Mouse (Mus musculus) heart, embryonic 11.5 days (tissue): ENCODE measurements around the gene Dpp8. TPM values are rescaled to one million over a fixed set of nuclear protein-coding genes. Genes with fewer than 3 reads are reported as not detected.
A peak's percentile ranks its signal among the peaks of the same experiment; 100 is the strongest.

ENCODE experiments used
- ATAC-seq: fragments of 200-750 bp; cut with Nextera tagmentation; replicated peaks from 2 replicates; pipeline ENCODE4 v1.8.0; 2017; ENCODE audit warnings: moderate library complexity; ENCODE audit not compliant: insufficient number of reproducible peaks, low FRiP score, low TSS enrichment
- H3K27ac ChIP-seq: fragments of 300-500 bp; sonication (generic); 2 replicates; pipeline ENCODE4 v1.5.1; 2014; ENCODE audit warnings: mild to moderate bottlenecking, low read depth, low read length
- H3K27me3 ChIP-seq: fragments of 300-500 bp; sonication (generic); 2 replicates; pipeline ENCODE4 v1.6.1; 2014; ENCODE audit warnings: mild to moderate bottlenecking, low read length, mixed read lengths; ENCODE audit not compliant: control insufficient read depth, insufficient read depth
- H3K36me3 ChIP-seq: fragments of 300-500 bp; sonication (generic); 2 replicates; pipeline ENCODE4 v1.6.1; 2014; ENCODE audit warnings: mild to moderate bottlenecking, low read length, moderate library complexity, mixed read lengths; ENCODE audit not compliant: control insufficient read depth, insufficient read depth
- H3K4me1 ChIP-seq: fragments of 300-500 bp; sonication (generic); 2 replicates; pipeline ENCODE4 v1.6.1; 2014; ENCODE audit warnings: low read length; ENCODE audit not compliant: control insufficient read depth, insufficient read depth
- H3K4me2 ChIP-seq: fragments of 300-500 bp; sonication (generic); 2 replicates; pipeline ENCODE4 v1.6.1; 2014; ENCODE audit warnings: mild to moderate bottlenecking, moderate library complexity
- H3K4me3 ChIP-seq: fragments of 300-500 bp; sonication (generic); 2 replicates; pipeline ENCODE4 v1.5.1; 2014; ENCODE audit warnings: low read depth, low read length
- H3K9ac ChIP-seq: fragments of 300-500 bp; sonication (generic); 2 replicates; pipeline ENCODE4 v1.6.1; 2014; ENCODE audit warnings: mild to moderate bottlenecking, low read depth, low read length, moderate library complexity
- H3K9me3 ChIP-seq: fragments of 300-500 bp; sonication (generic); replicated peaks from 2 replicates; pipeline ENCODE4 v1.6.1; 2016; ENCODE audit warnings: low read length; ENCODE audit not compliant: control insufficient read depth
- WGBS: fragments of 180-500 bp; shearing (Covaris S2); extraction: QIAGEN DNeasy Blood & Tissue Kit; methylation state at CpG from one replicate; pipeline ENCODE4 v1.1.7; 2014; ENCODE audit not compliant: insufficient replicate concordance; 5-methylcytosine and 5-hydroxymethylcytosine counted together
- polyA plus RNA-seq: library from polyadenylated mRNA; unstranded; fragments of >200 nt; fragmentation: Nextera tagmentation; extraction: Ambion mirVana; gene quantifications from 2 replicates; pipeline ENCODE4 v1.2.1, GENCODE M21; 2014

Gene Dpp8
- polyA plus RNA-seq, 1 experiment from 2014 or later: 23.7 TPM

GRCm38 (mm10) chr9:65120935-65121334, 88.7 kb downstream of the Dpp8 start:
- Histone ChIP-seq H3K9ac (no peak overlapping the region), H3K4me1 (peaks cover 8% of the 10 kb centered on the region), H3K4me3 (no peak overlapping the region), H3K27me3 (peaks cover 32% of the 10 kb centered on the region), H3K36me3 (no peaks in the 10 kb centered on the region), H3K4me2 (no peak overlapping the region), H3K27ac (no peak overlapping the region), H3K9me3 (no peaks in the 10 kb centered on the region)
- 3% methylated on average over 3 of the region's 3 CpGs for WGBS
- ATAC-seq: no peak

GRCm38 (mm10) chr9:65122545-65122944, 90.3 kb downstream of the Dpp8 start:
- peaks cover 5% of the 10 kb centered on the region; the same call in 1 of the 2 replicates for H3K4me1 ChIP-seq
- no peak overlapping the region for H3K9ac ChIP-seq
- peak overlapping the region; percentile 33 for H3K4me2 ChIP-seq
- H3K36me3 ChIP-seq: no peaks in the 10 kb centered on the region
- H3K27me3 ChIP-seq: peaks cover 32% of the 10 kb centered on the region
- H3K27ac ChIP-seq: no peak overlapping the region
- WGBS: 6% methylated on average over 18 of the region's 18 CpGs
- ATAC-seq: no peak
- H3K4me3 ChIP-seq: 0 out of 2 replicates have a peak overlapping the region, but pooled peaks have one; percentile 0
- no peaks in the 10 kb centered on the region for H3K9me3 ChIP-seq

- peaks cover 32% of the 10 kb centered on the region for H3K27me3 ChIP-seq
- no peaks in the 10 kb centered on the region for H3K9me3 ChIP-seq
- 1% methylated on average over 48 of the region's 48 CpGs for WGBS
- H3K4me3 ChIP-seq: peak overlapping the region; percentile 45
- H3K36me3 ChIP-seq: no peaks in the 10 kb centered on the region
- peaks cover 12% of the 10 kb centered on the region; the same call in 1 of the 2 replicates for H3K4me1 ChIP-seq
- no peak overlapping the region for H3K27ac ChIP-seq
- peak; percentile 24; the same call in 1 of the 2 replicates for ATAC-seq
- peak overlapping the region; percentile 91 for H3K4me2 ChIP-seq
- peak overlapping the region; percentile 61 for H3K9ac ChIP-seq
These were observed 91.4 kb downstream of the Dpp8 start for GRCm38 (mm10) chr9:65123552-65124168.

GRCm38 (mm10) chr9:65128123-65128815, 96.1 kb downstream of the Dpp8 start:
- no peak overlapping the region for H3K27ac ChIP-seq
- peaks cover 17% of the 10 kb centered on the region for H3K27me3 ChIP-seq
- ATAC-seq: no peak
- H3K4me2 ChIP-seq: peak overlapping the region; percentile 63
- H3K9ac ChIP-seq: peak overlapping the region; percentile 39; the same call in 1 of the 2 replicates
- H3K4me3 ChIP-seq: peak overlapping the region; percentile 32
- no peaks in the 10 kb centered on the region for H3K9me3 ChIP-seq
- whole genome bisulfite sequencing: 6% methylated on average over 25 of the region's 25 CpGs
- peaks cover 13% of the 10 kb centered on the region; the same call in 1 of the 2 replicates for H3K4me1 ChIP-seq
- no peaks in the 10 kb centered on the region for H3K36me3 ChIP-seq

GRCm38 (mm10) chr9:65131717-65132116, 99.5 kb downstream of the Dpp8 start:
- H3K27ac ChIP-seq: no peak overlapping the region
- H3K27me3 ChIP-seq: peaks cover 7% of the 10 kb centered on the region; the same call in 1 of the 2 replicates
- H3K4me2 ChIP-seq: no peak overlapping the region
- no peaks in the 10 kb centered on the region for H3K9me3 ChIP-seq
- no peak overlapping the region for H3K4me3 ChIP-seq
- no peak for ATAC-seq
- peaks cover 8% of the 10 kb centered on the region; the same call in 1 of the 2 replicates for H3K4me1 ChIP-seq
- no peaks in the 10 kb centered on the region for H3K36me3 ChIP-seq
- no peak overlapping the region for H3K9ac ChIP-seq
- 72% methylated on average over 5 of the region's 5 CpGs for WGBS

Other genes with a start within 250 kb of the Dpp8 start
- 7.1 and 8.4 TPM in 2 replicates for gene Dennd4a, start 221.1 kb upstream of the Dpp8 start, polyA plus RNA-seq
- gene Slc24a1, start 80.8 kb upstream of the Dpp8 start, polyA plus RNA-seq: 0.03 and 0.07 TPM in 2 replicates
- gene Ints14, start 71.5 kb upstream of the Dpp8 start, polyA plus RNA-seq: 50.6 and 52.2 TPM in 2 replicates
- gene Hacd3, start 10.7 kb upstream of the Dpp8 start, polyA plus RNA-seq: 55.8 and 60.2 TPM in 2 replicates
- 11.4 and 11.8 TPM in 2 replicates for gene Igdcc4, start 69.1 kb downstream of the Dpp8 start, polyA plus RNA-seq
- 6.3 and 6.8 TPM in 2 replicates for gene Igdcc3, start 108.8 kb downstream of the Dpp8 start, polyA plus RNA-seq
- gene Parp16, start 162.9 kb downstream of the Dpp8 start, polyA plus RNA-seq: 4.6 and 5.0 TPM in 2 replicates
- gene Cilp, start 232.8 kb downstream of the Dpp8 start, polyA plus RNA-seq: 0.14 TPM in 1 of 2 replicates, not detected in the other